Comparison of ENCODE assay signal across 8 mouse cellular contexts in genomic region chr5:24426037-24426432, GRCm38 (mm10). TPM values are rescaled to one million over a fixed set of nuclear protein-coding genes. Genes with fewer than 3 reads are reported as not detected.
DNase-seq lines count a peak whose midpoint lies in the region; ATAC-seq and TF ChIP-seq lines count a peak whose summit lies in the region.

No protein-coding gene starts in this region.

- peak; percentile 46 for DNase-seq in kidney, adult 11 months
- DNase-seq in kidney, adult 8-10 months = no peak
- DNase-seq in hindbrain, postnatal 0 days (ENCODE audit: low spot score) = no peak
- DNase-seq in midbrain, embryonic 11.5 days (ENCODE audit: low spot score, missing footprints) = peak; percentile 90
- DNase-seq in urinary bladder, adult 2 months (ENCODE audit: low spot score) = no peak
- DNase-seq in cerebellum, adult 11 months = no peak
- DNase-seq in urinary bladder, postnatal 10 days (ENCODE audit: low spot score) = no peak

- H3K36me3 ChIP-seq in hindbrain, postnatal 0 days (ENCODE audit: insufficient read depth, low read length) = peaks cover 11% of the 10 kb centered on the region; the same call in 1 of the 2 replicates
- H3K36me3 ChIP-seq in midbrain, embryonic 11.5 days (ENCODE audit: control insufficient read depth, insufficient read depth, low read length) = no peaks in the 10 kb centered on the region; the same call in 1 of the 2 replicates

- peak overlapping the region; percentile 73 for H3K9ac ChIP-seq in hindbrain, postnatal 0 days (replicated peaks; ENCODE audit: low read length)
- peak overlapping the region; percentile 70 for H3K9ac ChIP-seq in midbrain, embryonic 11.5 days (ENCODE audit: low read length)

- H3K4me3 ChIP-seq in bone marrow macrophage, adult 2 months (ENCODE audit: insufficient read depth, low read length) = peak overlapping the region; percentile 76
- peak overlapping the region; percentile 68 for H3K4me3 ChIP-seq in hindbrain, postnatal 0 days (ENCODE audit: low read length)
- peak overlapping the region; percentile 59 for H3K4me3 ChIP-seq in midbrain, embryonic 11.5 days (ENCODE audit: low read depth, low read length)

- no peaks in the 10 kb centered on the region for H3K27me3 ChIP-seq in hindbrain, postnatal 0 days (ENCODE audit: insufficient read depth, low read length)
- no peaks in the 10 kb centered on the region for H3K27me3 ChIP-seq in midbrain, embryonic 11.5 days (ENCODE audit: control insufficient read depth, insufficient read depth, low read length)

- no peak for TF ChIP-seq POLR2A in bone marrow macrophage, adult 2 months (IDR thresholded peaks at IDR 0.05; ENCODE audit: borderline replicate concordance, low read depth, low read length)

- peak overlapping the region; percentile 33; the same call in 1 of the 2 replicates for H3K27ac ChIP-seq in bone marrow macrophage, adult 2 months (ENCODE audit: insufficient read depth, low read depth, low read length)
- H3K27ac ChIP-seq in hindbrain, postnatal 0 days = no peak overlapping the region
- peak overlapping the region; percentile 41; the same call in 1 of the 2 replicates for H3K27ac ChIP-seq in midbrain, embryonic 11.5 days (ENCODE audit: low read depth, low read length)

- 4% methylated on average over 10 of the region's 10 CpGs for WGBS in hindbrain, postnatal 0 days
- 0% methylated on average over 10 of the region's 10 CpGs for WGBS in midbrain, embryonic 11.5 days

- ATAC-seq in hindbrain, postnatal 0 days = no peak
- ATAC-seq in midbrain, embryonic 11.5 days (ENCODE audit: low FRiP score) = peak; percentile 10; the same call in 1 of the 2 replicates

- no peaks in the 10 kb centered on the region for H3K9me3 ChIP-seq in hindbrain, postnatal 0 days (ENCODE audit: low read length)
- no peaks in the 10 kb centered on the region for H3K9me3 ChIP-seq in midbrain, embryonic 11.5 days (ENCODE audit: control insufficient read depth, low read length)

- H3K4me1 ChIP-seq in bone marrow macrophage, adult 2 months (ENCODE audit: control insufficient read depth, insufficient read depth, low read length) = peaks cover 13% of the 10 kb centered on the region
- peaks cover 12% of the 10 kb centered on the region for H3K4me1 ChIP-seq in hindbrain, postnatal 0 days (ENCODE audit: insufficient read depth, low read length)
- H3K4me1 ChIP-seq in midbrain, embryonic 11.5 days (ENCODE audit: control insufficient read depth, insufficient read depth, low read length) = peaks cover 49% of the 10 kb centered on the region

- no peak for TF ChIP-seq CTCF in bone marrow macrophage, adult 2 months (IDR thresholded peaks at IDR 0.05; ENCODE audit: low read depth, low read length)
- TF ChIP-seq CTCF in hindbrain, postnatal 0 days (IDR thresholded peaks at IDR 0.05; ENCODE audit: low read depth) = no peak

- peak overlapping the region; percentile 87 for H3K4me2 ChIP-seq in hindbrain, postnatal 0 days (ENCODE audit: low read depth, low read length)
- peak overlapping the region; percentile 79 for H3K4me2 ChIP-seq in midbrain, embryonic 11.5 days

RNA-seq across cellular contexts. Expression of gene Slc4a2, which starts 2.4 kb away (rescaled TPM):
- 41.8 and 45.1 TPM in 2 replicates for polyA plus RNA-seq in bone marrow macrophage, adult 2 months (2012; ENCODE audit: insufficient read depth, insufficient read length, missing spikeins)
- total RNA-seq in hindbrain, postnatal 0 days (2014; rRNA removed) = 41.5 and 44.4 TPM in 2 replicates
- 17.1 and 17.8 TPM in 2 replicates for polyA plus RNA-seq in hindbrain, postnatal 0 days (2015; fragmentation: Nextera tagmentation; extraction: Ambion mirVana)
- polyA plus RNA-seq in midbrain, embryonic 11.5 days (2014; fragmentation: Nextera tagmentation; extraction: Ambion mirVana) = 16.7 and 21.5 TPM in 2 replicates
- polyA plus RNA-seq in urinary bladder, adult 2 months (2012; rRNA removed) = 61.6 and 63.0 TPM in 2 replicates

RNA-seq across cellular contexts. Expression of gene Cdk5, which starts 2.7 kb away (rescaled TPM):
- 55.5 and 59.9 TPM in 2 replicates for polyA plus RNA-seq in bone marrow macrophage, adult 2 months (2012; ENCODE audit: insufficient read depth, insufficient read length, missing spikeins)
- total RNA-seq in hindbrain, postnatal 0 days (2014; rRNA removed) = 81.0 and 87.7 TPM in 2 replicates
- 151 and 158 TPM in 2 replicates for polyA plus RNA-seq in hindbrain, postnatal 0 days (2015; fragmentation: Nextera tagmentation; extraction: Ambion mirVana)
- polyA plus RNA-seq in midbrain, embryonic 11.5 days (2014; fragmentation: Nextera tagmentation; extraction: Ambion mirVana) = 52.8 and 58.1 TPM in 2 replicates
- 61.4 and 77.8 TPM in 2 replicates for polyA plus RNA-seq in urinary bladder, adult 2 months (2012; rRNA removed)

RNA-seq across cellular contexts. Expression of gene Asic3, which starts 12.8 kb away (rescaled TPM):
- polyA plus RNA-seq in bone marrow macrophage, adult 2 months (2012; ENCODE audit: insufficient read depth, insufficient read length, missing spikeins) = not detected in 2 replicates
- 0.37 and 1.9 TPM in 2 replicates for total RNA-seq in hindbrain, postnatal 0 days (2014; rRNA removed)
- 0.58 and 1.3 TPM in 2 replicates for polyA plus RNA-seq in hindbrain, postnatal 0 days (2015; fragmentation: Nextera tagmentation; extraction: Ambion mirVana)
- 0.30 TPM in 1 of 2 replicates, not detected in the other for polyA plus RNA-seq in midbrain, embryonic 11.5 days (2014; fragmentation: Nextera tagmentation; extraction: Ambion mirVana)
- polyA plus RNA-seq in urinary bladder, adult 2 months (2012; rRNA removed) = 0.29 and 0.50 TPM in 2 replicates

RNA-seq across cellular contexts. Expression of gene Fastk, which starts 19.1 kb away (rescaled TPM):
- 46.3 and 49.0 TPM in 2 replicates for polyA plus RNA-seq in bone marrow macrophage, adult 2 months (2012; ENCODE audit: insufficient read depth, insufficient read length, missing spikeins)
- 200 and 203 TPM in 2 replicates for total RNA-seq in hindbrain, postnatal 0 days (2014; rRNA removed)
- 99.2 and 101 TPM in 2 replicates for polyA plus RNA-seq in hindbrain, postnatal 0 days (2015; fragmentation: Nextera tagmentation; extraction: Ambion mirVana)
- 79.3 and 84.6 TPM in 2 replicates for polyA plus RNA-seq in midbrain, embryonic 11.5 days (2014; fragmentation: Nextera tagmentation; extraction: Ambion mirVana)
- 134 and 154 TPM in 2 replicates for polyA plus RNA-seq in urinary bladder, adult 2 months (2012; rRNA removed)

RNA-seq across cellular contexts. Expression of gene Tmub1, which starts 21.6 kb away (rescaled TPM):
- polyA plus RNA-seq in bone marrow macrophage, adult 2 months (2012; ENCODE audit: insufficient read depth, insufficient read length, missing spikeins) = 7.9 and 12.7 TPM in 2 replicates
- total RNA-seq in hindbrain, postnatal 0 days (2014; rRNA removed) = 74.6 and 78.4 TPM in 2 replicates
- polyA plus RNA-seq in hindbrain, postnatal 0 days (2015; fragmentation: Nextera tagmentation; extraction: Ambion mirVana) = 50.0 and 51.2 TPM in 2 replicates
- polyA plus RNA-seq in midbrain, embryonic 11.5 days (2014; fragmentation: Nextera tagmentation; extraction: Ambion mirVana) = 30.5 and 32.3 TPM in 2 replicates
- polyA plus RNA-seq in urinary bladder, adult 2 months (2012; rRNA removed) = 24.5 TPM in 2 replicates

Comparison
In these comparisons a context has a peak if more than half of its experiments do, and no peak if none do; other contexts are left out.
1. DNase-seq: peak in kidney, adult 11 months (single experiment) and midbrain, embryonic 11.5 days (single experiment); none in kidney, adult 8-10 months (0 of 2), hindbrain, postnatal 0 days (single experiment), urinary bladder, adult 2 months (single experiment), cerebellum, adult 11 months (single experiment) and urinary bladder, postnatal 10 days (single experiment).
2. Peak in every context shown above with its lines, with median percentiles within 50 percentile points of each other: H3K4me3 ChIP-seq.